Mouse (Mus musculus): ENCODE data around the gene Ccdc183. TPM values are rescaled to one million over a fixed set of nuclear protein-coding genes. Genes with fewer than 3 reads are reported as not detected.
A peak's percentile ranks its signal among the peaks of the same experiment; 100 is the strongest.

Ccdc183 gene
- polyA plus RNA-seq, 1 experiment from 2014 or later: 0.19 TPM

- peak overlapping the region; percentile 94 for H3K4me2 ChIP-seq (replicated peaks)
- no peak for ATAC-seq (ENCODE audit: insufficient number of reproducible peaks, insufficient read depth, low FRiP score, low TSS enrichment)
- H3K9me3 ChIP-seq: no peaks in the 10 kb centered on the region
- H3K27ac ChIP-seq: peak overlapping the region; percentile 85
- peak overlapping the region; percentile 69 for H3K9ac ChIP-seq
- H3K36me3 ChIP-seq: peaks cover 13% of the 10 kb centered on the region
- H3K4me3 ChIP-seq: peak overlapping the region; percentile 65
- peaks cover 45% of the 10 kb centered on the region for H3K4me1 ChIP-seq
- WGBS: 16% methylated on average over 21 of the region's 21 CpGs
- H3K27me3 ChIP-seq: peaks cover 49% of the 10 kb centered on the region
These were observed 41.9 kb downstream of the Ccdc183 start for GRCm38 (mm10) chr2:25575432-25576027.

GRCm38 (mm10) chr2:25574579-25575431 lies 42.7 kb downstream of the Ccdc183 start, which contains the start of the genes Mamdc4 and Phpt1:
Mamdc4 (minus strand) TSS chr2:25574845.
Phpt1 (minus strand) TSS chr2:25575224.
- ATAC-seq (ENCODE audit: insufficient number of reproducible peaks, insufficient read depth, low FRiP score, low TSS enrichment): peak; percentile 98
- Histone ChIP-seq H3K9me3 (no peaks in the 10 kb centered on the region), H3K36me3 (peaks cover 20% of the 10 kb centered on the region), H3K4me2 (replicated peaks) (peak within 1 kb of the TSS; percentile 94), H3K4me1 (peaks cover 41% of the 10 kb centered on the region), H3K9ac (peak within 1 kb of the TSS; percentile 69), H3K27me3 (peaks cover 42% of the 10 kb centered on the region), H3K27ac (peak within 1 kb of the TSS; percentile 85), H3K4me3 (peak within 1 kb of the TSS; percentile 65)
- WGBS: under 1% methylated on average over 40 of the region's 45 CpGs

- Histone ChIP-seq H3K4me2 (replicated peaks) (peak overlapping the region; percentile 94), H3K27me3 (peaks cover 35% of the 10 kb centered on the region), H3K9ac (peak overlapping the region; percentile 69), H3K27ac (peak overlapping the region; percentile 85; the same call in 1 of the 2 replicates), H3K4me3 (peak overlapping the region; percentile 65), H3K9me3 (no peaks in the 10 kb centered on the region), H3K4me1 (peaks cover 34% of the 10 kb centered on the region), H3K36me3 (peaks cover 27% of the 10 kb centered on the region)
- no peak for ATAC-seq (ENCODE audit: insufficient number of reproducible peaks, insufficient read depth, low FRiP score, low TSS enrichment)
- WGBS: 21% methylated on average over 11 of the region's 11 CpGs
These were observed 43.3 kb downstream of the Ccdc183 start for GRCm38 (mm10) chr2:25574136-25574535.

- no peak for ATAC-seq (ENCODE audit: insufficient number of reproducible peaks, insufficient read depth, low FRiP score, low TSS enrichment)
- peaks cover 24% of the 10 kb centered on the region for H3K27me3 ChIP-seq
- H3K4me1 ChIP-seq: peaks cover 31% of the 10 kb centered on the region
- H3K4me2 ChIP-seq (replicated peaks): no peak overlapping the region
- 85% methylated on average over 2 of the region's 2 CpGs for WGBS
- no peak overlapping the region for H3K9ac ChIP-seq
- no peaks in the 10 kb centered on the region for H3K9me3 ChIP-seq
- H3K36me3 ChIP-seq: peaks cover 37% of the 10 kb centered on the region
- no peak overlapping the region for H3K27ac ChIP-seq
- no peak overlapping the region for H3K4me3 ChIP-seq
These were observed 44.4 kb downstream of the Ccdc183 start for GRCm38 (mm10) chr2:25573068-25573467.

- H3K4me3 ChIP-seq: no peak overlapping the region
- 90% methylated on average over 4 of the region's 4 CpGs for WGBS
These were observed 46.3 kb downstream of the Ccdc183 start for GRCm38 (mm10) chr2:25571221-25571620.

GRCm38 (mm10) chr2:25569323-25569722 lies 48.2 kb downstream of the Ccdc183 start:
- no peaks in the 10 kb centered on the region for H3K9me3 ChIP-seq
- H3K4me2 ChIP-seq (replicated peaks): no peak overlapping the region
- no peaks in the 10 kb centered on the region for H3K27me3 ChIP-seq
- ATAC-seq (ENCODE audit: insufficient number of reproducible peaks, insufficient read depth, low FRiP score, low TSS enrichment): no peak
- no peak overlapping the region for H3K27ac ChIP-seq
- H3K4me1 ChIP-seq: peaks cover 12% of the 10 kb centered on the region
- H3K4me3 ChIP-seq: no peak overlapping the region
- H3K9ac ChIP-seq: no peak overlapping the region
- 91% methylated on average over 3 of the region's 3 CpGs for WGBS
- peaks cover 71% of the 10 kb centered on the region for H3K36me3 ChIP-seq

More at GRCm38 (mm10) chr2:25571221-25571620, 46.3 kb downstream of the Ccdc183 start:
- H3K4me1 ChIP-seq: peaks cover 21% of the 10 kb centered on the region
- peaks cover 52% of the 10 kb centered on the region for H3K36me3 ChIP-seq
- no peak overlapping the region for H3K9ac ChIP-seq
- H3K4me2 ChIP-seq (replicated peaks): no peak overlapping the region
- peaks cover 6% of the 10 kb centered on the region for H3K27me3 ChIP-seq
- no peak overlapping the region for H3K27ac ChIP-seq
- no peak for ATAC-seq (ENCODE audit: insufficient number of reproducible peaks, insufficient read depth, low FRiP score, low TSS enrichment)
- H3K9me3 ChIP-seq: no peaks in the 10 kb centered on the region

- H3K36me3 ChIP-seq: peaks cover 79% of the 10 kb centered on the region
These were observed 48.9 kb downstream of the Ccdc183 start for GRCm38 (mm10) chr2:25568473-25569019.

GRCm38 (mm10) chr2:25566558-25566957 lies 50.9 kb downstream of the Ccdc183 start:
- WGBS: 81% methylated on average over 6 of the region's 6 CpGs
- Histone ChIP-seq H3K9me3 (no peaks in the 10 kb centered on the region), H3K4me1 (no peaks in the 10 kb centered on the region), H3K36me3 (peaks cover 89% of the 10 kb centered on the region), H3K27me3 (no peaks in the 10 kb centered on the region), H3K9ac (no peak overlapping the region), H3K4me2 (replicated peaks) (no peak overlapping the region), H3K27ac (no peak overlapping the region), H3K4me3 (no peak overlapping the region)
- no peak for ATAC-seq (ENCODE audit: insufficient number of reproducible peaks, insufficient read depth, low FRiP score, low TSS enrichment)

More at GRCm38 (mm10) chr2:25568473-25569019, 48.9 kb downstream of the Ccdc183 start:
- no peak overlapping the region for H3K4me2 ChIP-seq (replicated peaks)
- no peaks in the 10 kb centered on the region for H3K27me3 ChIP-seq
- no peak for ATAC-seq (ENCODE audit: insufficient number of reproducible peaks, insufficient read depth, low FRiP score, low TSS enrichment)
- WGBS: 94% methylated on average over 6 of the region's 6 CpGs
- H3K4me1 ChIP-seq: peaks cover 5% of the 10 kb centered on the region
- no peaks in the 10 kb centered on the region for H3K9me3 ChIP-seq
- no peak overlapping the region for H3K27ac ChIP-seq
- H3K9ac ChIP-seq: no peak overlapping the region
- no peak overlapping the region for H3K4me3 ChIP-seq

GRCm38 (mm10) chr2:25565741-25566140 lies 51.7 kb downstream of the Ccdc183 start:
- WGBS: 90% methylated on average over 8 of the region's 8 CpGs
- no peak for ATAC-seq (ENCODE audit: insufficient number of reproducible peaks, insufficient read depth, low FRiP score, low TSS enrichment)

GRCm38 (mm10) chr2:25561946-25562345 lies 55.5 kb downstream of the Ccdc183 start:
- Histone ChIP-seq H3K4me2 (replicated peaks) (no peak overlapping the region), H3K9ac (no peak overlapping the region), H3K4me3 (no peak overlapping the region), H3K4me1 (peaks cover 16% of the 10 kb centered on the region), H3K27ac (no peak overlapping the region), H3K9me3 (no peaks in the 10 kb centered on the region), H3K27me3 (no peaks in the 10 kb centered on the region), H3K36me3 (peaks cover 71% of the 10 kb centered on the region)
- no peak for ATAC-seq (ENCODE audit: insufficient number of reproducible peaks, insufficient read depth, low FRiP score, low TSS enrichment)
- 78% methylated on average over 9 of the region's 9 CpGs for WGBS

More at GRCm38 (mm10) chr2:25565741-25566140, 51.7 kb downstream of the Ccdc183 start:
- Histone ChIP-seq H3K4me1 (no peaks in the 10 kb centered on the region), H3K36me3 (peaks cover 93% of the 10 kb centered on the region), H3K27ac (no peak overlapping the region), H3K9ac (no peak overlapping the region), H3K4me3 (no peak overlapping the region), H3K9me3 (no peaks in the 10 kb centered on the region), H3K27me3 (no peaks in the 10 kb centered on the region), H3K4me2 (replicated peaks) (no peak overlapping the region)

- Histone ChIP-seq H3K36me3 (peaks cover 57% of the 10 kb centered on the region), H3K4me3 (no peak overlapping the region)
- ATAC-seq (ENCODE audit: insufficient number of reproducible peaks, insufficient read depth, low FRiP score, low TSS enrichment): no peak
These were observed 56.9 kb downstream of the Ccdc183 start for GRCm38 (mm10) chr2:25560551-25560950.

More at GRCm38 (mm10) chr2:25560551-25560950, 56.9 kb downstream of the Ccdc183 start:
- H3K27me3 ChIP-seq: no peaks in the 10 kb centered on the region
- no peak overlapping the region for H3K4me2 ChIP-seq (replicated peaks)
- no peak overlapping the region for H3K9ac ChIP-seq
- no peaks in the 10 kb centered on the region for H3K9me3 ChIP-seq
- no peak overlapping the region for H3K27ac ChIP-seq
- 83% methylated on average over 8 of the region's 8 CpGs for WGBS
- H3K4me1 ChIP-seq: peaks cover 20% of the 10 kb centered on the region
